Mouse (Mus musculus) retina, adult 2 months (tissue): Measurements from ENCODE around the gene Papln.
A peak's percentile ranks its signal among the peaks of the same experiment; 100 is the strongest.

Experiments used
- DNase-seq: peaks from one replicate; pipeline ENCODE4 v3.0.0-alpha.2; 2012; ENCODE audit warnings: low read depth, low spot score

Papln gene

GRCm38 (mm10) chr12:83767833-83768232, 4.4 kb downstream of the Papln start:
- no peak for DNase-seq

- DNase-seq, result no peak
Measured at GRCm38 (mm10) chr12:83768235-83768899, 4.9 kb downstream of the Papln start.

GRCm38 (mm10) chr12:83770418-83771256, 7.2 kb downstream of the Papln start:
- no peak for DNase-seq

- DNase-seq, result no peak
Measured at GRCm38 (mm10) chr12:83775621-83776020, 12.2 kb downstream of the Papln start.

GRCm38 (mm10) chr12:83776766-83777165, 13.3 kb downstream of the Papln start:
- no peak for DNase-seq

GRCm38 (mm10) chr12:83780181-83780580, 16.7 kb downstream of the Papln start:
- no peak for DNase-seq

GRCm38 (mm10) chr12:83781204-83781603, 17.8 kb downstream of the Papln start:
- no peak for DNase-seq

- DNase-seq, result no peak
Measured at GRCm38 (mm10) chr12:83781640-83782278, 18.3 kb downstream of the Papln start.

- DNase-seq, result no peak
Measured at GRCm38 (mm10) chr12:83782669-83783068, 19.2 kb downstream of the Papln start.

GRCm38 (mm10) chr12:83785305-83785704, 21.9 kb downstream of the Papln start:
- no peak for DNase-seq

- no peak for DNase-seq
Measured at GRCm38 (mm10) chr12:83789051-83789780, 25.8 kb downstream of the Papln start.

GRCm38 (mm10) chr12:83789781-83790140, 26.3 kb downstream of the Papln start:
- DNase-seq, result no peak

- DNase-seq, result no peak
Measured at GRCm38 (mm10) chr12:83790749-83791148, 27.3 kb downstream of the Papln start.

- no peak for DNase-seq
Measured at GRCm38 (mm10) chr12:83791737-83792136, 28.3 kb downstream of the Papln start.

GRCm38 (mm10) chr12:83792706-83793410, 29.4 kb downstream of the Papln start:
- no peak for DNase-seq

- no peak for DNase-seq
Measured at GRCm38 (mm10) chr12:83795051-83795450, 31.6 kb downstream of the Papln start.

- no peak for DNase-seq
Measured at GRCm38 (mm10) chr12:83795586-83795985, 32.2 kb downstream of the Papln start.

- DNase-seq, result no peak
Measured at GRCm38 (mm10) chr12:83798313-83798712, 34.9 kb downstream of the Papln start.

- peak; percentile 11 for DNase-seq
Measured at GRCm38 (mm10) chr12:83800943-83801342, 37.5 kb downstream of the Papln start.

- no peak for DNase-seq
Measured at GRCm38 (mm10) chr12:83803641-83804040, 40.2 kb downstream of the Papln start.

GRCm38 (mm10) chr12:83811901-83812300, 48.5 kb downstream of the Papln start:
- no peak for DNase-seq
